In genomic region chr19:24300994-24301767, GRCm38 (mm10) we compare ENCODE assay signal across 8 mouse cellular contexts. TPM values are rescaled to one million over a fixed set of nuclear protein-coding genes. Genes with fewer than 3 reads are reported as not detected.
DNase-seq lines count a peak whose midpoint lies in the region; ATAC-seq and TF ChIP-seq lines count a peak whose summit lies in the region.

No protein-coding gene starts in this region.

- 1% methylated on average over 9 of the region's 9 CpGs for WGBS in forebrain, postnatal 0 days
- 4% methylated on average over 9 of the region's 9 CpGs for WGBS in hindbrain, embryonic 11.5 days

- H3K4me1 ChIP-seq in forebrain, postnatal 0 days (ENCODE audit: insufficient read depth): no peaks in the 10 kb centered on the region
- H3K4me1 ChIP-seq in hindbrain, embryonic 11.5 days (replicated peaks; ENCODE audit: control insufficient read depth, insufficient read depth, low read length): no peaks in the 10 kb centered on the region

- no peaks in the 10 kb centered on the region for H3K27me3 ChIP-seq in forebrain, postnatal 0 days (ENCODE audit: insufficient read depth, low read length)
- H3K27me3 ChIP-seq in hindbrain, embryonic 11.5 days (ENCODE audit: control insufficient read depth, insufficient read depth, low read length): no peaks in the 10 kb centered on the region

- H3K4me2 ChIP-seq in forebrain, postnatal 0 days (ENCODE audit: low read depth): peak overlapping the region; percentile 37
- H3K4me2 ChIP-seq in hindbrain, embryonic 11.5 days (replicated peaks; ENCODE audit: low read depth, low read length): peak overlapping the region; percentile 22

- DNase-seq in Muller cell, postnatal 12 days (ENCODE audit: inconsistent ontology term): peak; percentile 74
- DNase-seq in cerebellum, adult 18-20 months: peak; percentile 61 to 74
- DNase-seq in forebrain, postnatal 0 days: peak; percentile 92
- DNase-seq in hindbrain, embryonic 11.5 days (ENCODE audit: low spot score): peak; percentile 93
- DNase-seq in layer of hippocampus, adult 9-11 months: peak; percentile 53
- DNase-seq in lung, postnatal 14 days: peak; percentile 79
- DNase-seq in ovary, postnatal 14 days (ENCODE audit: low spot score): peak; percentile 69
- peak; percentile 72 to 89 for DNase-seq in thymus, postnatal 10 days (ENCODE audit: low spot score in 2 of 2)

- peak; percentile 99 for TF ChIP-seq CTCF in forebrain, postnatal 0 days (IDR thresholded peaks at IDR 0.05; ENCODE audit: low read depth)

- H3K4me3 ChIP-seq in forebrain, postnatal 0 days (ENCODE audit: low read depth, low read length): peak overlapping the region; percentile 26
- H3K4me3 ChIP-seq in hindbrain, embryonic 11.5 days (ENCODE audit: low read depth, low read length): no peak overlapping the region

- H3K27ac ChIP-seq in forebrain, postnatal 0 days (ENCODE audit: low read depth, low read length): no peak overlapping the region
- H3K27ac ChIP-seq in hindbrain, embryonic 11.5 days (ENCODE audit: low read depth, low read length): no peak overlapping the region

- no peak overlapping the region for H3K9ac ChIP-seq in forebrain, postnatal 0 days
- H3K9ac ChIP-seq in hindbrain, embryonic 11.5 days (ENCODE audit: low read depth, low read length): no peak overlapping the region

- H3K36me3 ChIP-seq in forebrain, postnatal 0 days (ENCODE audit: insufficient read depth): no peaks in the 10 kb centered on the region
- H3K36me3 ChIP-seq in hindbrain, embryonic 11.5 days (ENCODE audit: control insufficient read depth, insufficient read depth, low read length): no peaks in the 10 kb centered on the region

- ATAC-seq in forebrain, postnatal 0 days: peak; percentile 95
- ATAC-seq in hindbrain, embryonic 11.5 days (ENCODE audit: low FRiP score): peak; percentile 89

- no peaks in the 10 kb centered on the region for H3K9me3 ChIP-seq in forebrain, postnatal 0 days (ENCODE audit: low read length)
- H3K9me3 ChIP-seq in hindbrain, embryonic 11.5 days (ENCODE audit: control insufficient read depth, low read length): no peaks in the 10 kb centered on the region

RNA-seq across cellular contexts. Expression of gene Fxn, which starts 20.8 kb away (rescaled TPM):
- 15.0 and 26.0 TPM in 2 replicates for total RNA-seq in forebrain, postnatal 0 days (2014; rRNA removed)
- 33.3 and 33.4 TPM in 2 replicates for polyA plus RNA-seq in forebrain, postnatal 0 days (2015; fragmentation: Nextera tagmentation; extraction: Ambion mirVana)
- 49.0 and 49.3 TPM in 2 replicates for polyA plus RNA-seq in hindbrain, embryonic 11.5 days (2014; fragmentation: Nextera tagmentation; extraction: Ambion mirVana)
